Mouse (Mus musculus) cerebellum, adult 2 months (tissue): ENCODE measurements around the gene Elf5.

Experiments used
- CTCF ChIP-seq: fragments of 200-500 bp; IDR thresholded peaks from 2 replicates; pipeline ENCODE4 v1.5.1; 2011; ENCODE audit warnings: low read depth, mild to moderate bottlenecking, control low read depth, low read length, moderate library complexity, borderline replicate concordance; ENCODE audit not compliant: insufficient read depth
- POLR2A ChIP-seq: fragments of 200-500 bp; IDR thresholded peaks from 2 replicates; pipeline ENCODE4 v1.6.1; 2011; ENCODE audit warnings: low read length, control low read depth, borderline replicate concordance; ENCODE audit not compliant: insufficient read depth

GRCm38 (mm10) chr2:103483289-103483985, 71.9 kb downstream of the Elf5 start:
- TF ChIP-seq CTCF = no peak
- no peak for TF ChIP-seq POLR2A
